Mouse (Mus musculus) leukemia stem cell, adult 10-12 weeks (primary cell): ENCODE measurements around the gene Gm15446. TPM values are rescaled to one million over a fixed set of nuclear protein-coding genes. Genes with fewer than 3 reads are reported as not detected.

Experiments used
- polyA plus RNA-seq: library from polyadenylated mRNA; stranded (reverse); fragments of >175 nt; gene quantifications from 2 replicates; pipeline ENCODE4 v1.2.3, GENCODE M21; 2012; ENCODE audit warnings: low replicate concordance

The Gm15446 gene
- 0.14 TPM in 1 of 2 replicates, not detected in the other for polyA plus RNA-seq

DNA sequence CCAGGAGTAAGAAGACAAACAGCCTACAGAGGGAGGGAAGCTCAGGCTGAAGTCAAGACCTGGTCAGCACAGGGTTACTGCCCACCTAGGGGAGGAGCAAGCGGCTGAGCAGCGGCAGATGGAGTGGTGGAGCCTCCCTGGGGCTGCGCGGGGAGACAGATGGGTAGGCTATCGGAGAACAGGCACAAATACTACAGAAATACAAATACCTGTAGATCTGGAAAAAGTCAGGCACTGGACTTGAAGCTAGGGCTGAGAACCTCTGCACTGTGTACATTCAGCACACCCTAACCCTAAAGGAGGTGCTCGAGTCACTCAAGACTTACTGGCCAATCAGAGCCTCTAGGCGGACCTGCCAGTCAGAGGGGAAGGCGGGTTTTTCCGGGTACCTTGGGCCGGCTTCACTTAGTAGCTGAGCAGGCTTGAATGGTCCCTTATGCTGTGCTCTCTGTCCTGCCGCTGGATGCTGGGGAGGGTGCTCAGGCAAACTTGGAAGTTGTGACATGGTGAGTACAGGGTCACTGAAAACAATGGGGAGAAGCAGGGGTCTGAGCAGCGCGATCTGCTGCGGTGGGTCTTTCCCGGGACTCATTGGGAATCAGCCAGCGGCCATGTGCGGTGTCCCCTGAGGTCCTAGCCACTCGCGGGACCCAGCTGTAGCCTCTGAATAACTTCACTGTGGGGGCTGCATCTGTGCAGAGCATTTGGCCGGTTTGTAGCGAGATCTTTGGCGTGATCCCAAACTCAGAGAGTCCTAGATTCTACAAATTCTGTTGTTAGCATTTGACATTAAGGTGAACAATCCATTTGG, at the start of gene Gm15446:
Gene Gm15446 (plus strand): TSS at position 140 of the 811 bp plus-strand sequence.

Other genes with a start within 250 kb of the Gm15446 start
- gene 5430403G16Rik, start 232.4 kb upstream of the Gm15446 start, polyA plus RNA-seq = 0.11 TPM in 1 of 2 replicates, not detected in the other
- not detected in 2 replicates for gene 4930522L14Rik, start 171.5 kb upstream of the Gm15446 start, polyA plus RNA-seq
- 1.0 TPM in 1 of 2 replicates, not detected in the other for gene Zfp932, start 73.1 kb downstream of the Gm15446 start, polyA plus RNA-seq
- not detected in 2 replicates for gene Gm17655, start 149.1 kb downstream of the Gm15446 start, polyA plus RNA-seq
- 0.16 TPM in 1 of 2 replicates, not detected in the other for gene Gm35315, start 171.0 kb downstream of the Gm15446 start, polyA plus RNA-seq
- 0.07 and 0.09 TPM in 2 replicates for gene Plcxd1, start 176.6 kb downstream of the Gm15446 start, polyA plus RNA-seq
- 42.7 and 89.3 TPM in 2 replicates for gene Gtpbp6, start 184.8 kb downstream of the Gm15446 start, polyA plus RNA-seq
- gene Zfp605, start 186.7 kb downstream of the Gm15446 start, polyA plus RNA-seq = 0.71 and 0.83 TPM in 2 replicates
- 38.6 and 84.7 TPM in 2 replicates for gene Chfr, start 212.4 kb downstream of the Gm15446 start, polyA plus RNA-seq